Mouse (Mus musculus) common myeloid progenitor, adult 5-6 weeks (primary cell): ENCODE measurements around the gene Srgap2. TPM values are rescaled to one million over a fixed set of nuclear protein-coding genes. Genes with fewer than 3 reads are reported as not detected.
A peak's percentile ranks its signal among the peaks of the same experiment; 100 is the strongest.

Experiments
- ATAC-seq: replicated peaks from 2 replicates; pipeline ENCODE4 v1.8.0; 2016; ENCODE audit warnings: low read depth, mild to moderate bottlenecking, moderate TSS enrichment, inconsistent platforms; ENCODE audit not compliant: poor library complexity, severe bottlenecking
- total RNA-seq: library from RNA; stranded (forward); fragments of 200-1000, 187-1606 nt; gene quantifications from 2 replicates; pipeline ENCODE4 v1.2.3, GENCODE M21; 2017

Srgap2 gene
- total RNA-seq, 1 experiment from 2014 or later: 14.6 TPM

DNA sequence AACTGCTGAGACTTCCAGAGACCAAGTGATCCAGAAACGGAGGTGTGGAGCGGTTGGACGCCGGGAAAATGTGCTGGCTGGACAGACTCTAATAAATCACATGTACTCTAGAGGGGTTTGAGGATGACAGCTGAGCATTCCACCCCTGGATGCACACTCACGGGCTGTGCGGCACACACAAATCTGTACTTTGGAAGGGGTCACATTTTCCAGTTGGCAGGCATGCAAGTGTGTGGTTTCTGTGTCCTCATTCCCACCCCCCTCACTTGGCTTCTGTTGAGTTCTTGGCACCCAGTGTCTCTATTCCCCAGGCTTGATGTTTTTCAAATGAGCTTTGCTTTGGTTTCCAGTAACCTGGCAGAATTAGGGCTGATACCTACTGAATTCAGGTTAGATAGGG lies 227.4 kb downstream of the Srgap2 start:
- no peak for ATAC-seq

DNA sequence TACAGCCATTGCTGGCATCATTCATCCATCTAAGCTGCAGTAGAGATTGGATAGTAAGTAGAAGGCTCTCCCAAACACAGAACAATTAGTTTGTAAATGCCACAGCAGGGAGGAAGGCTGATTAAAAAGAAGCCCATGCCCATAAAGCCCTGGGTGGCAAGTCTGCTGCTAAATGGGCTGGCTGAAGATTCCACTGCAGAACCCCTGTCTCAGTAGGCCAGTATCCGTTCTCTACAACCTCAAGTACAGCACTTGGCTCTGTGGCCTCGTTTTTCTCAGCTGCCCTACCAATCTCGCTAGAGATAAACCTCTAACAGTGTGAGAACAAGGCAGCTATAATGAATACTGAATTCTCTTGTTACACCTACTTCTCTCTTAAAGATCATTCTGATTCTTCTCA lies 227.9 kb downstream of the Srgap2 start:
- ATAC-seq: no peak

DNA sequence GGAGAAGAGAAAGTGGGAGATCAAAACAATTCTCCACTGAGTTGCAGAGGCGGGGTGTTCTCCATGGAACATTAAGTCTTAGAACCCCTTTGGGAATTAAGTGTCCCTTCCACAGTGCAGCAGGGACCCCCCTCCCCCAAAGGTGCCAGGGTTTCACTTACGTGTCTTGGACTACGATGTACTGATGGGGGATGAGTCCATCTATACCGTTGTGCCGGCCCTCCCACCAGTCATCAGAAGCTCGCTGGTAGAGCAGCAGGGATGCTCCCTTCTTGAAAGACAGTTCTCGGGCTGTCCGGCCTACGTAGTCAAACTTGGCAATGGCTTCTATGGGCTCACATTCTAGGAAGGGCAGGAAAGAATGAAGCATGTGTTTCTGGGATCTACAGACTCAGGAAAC lies 229.0 kb downstream of the Srgap2 start:
- ATAC-seq: no peak

DNA sequence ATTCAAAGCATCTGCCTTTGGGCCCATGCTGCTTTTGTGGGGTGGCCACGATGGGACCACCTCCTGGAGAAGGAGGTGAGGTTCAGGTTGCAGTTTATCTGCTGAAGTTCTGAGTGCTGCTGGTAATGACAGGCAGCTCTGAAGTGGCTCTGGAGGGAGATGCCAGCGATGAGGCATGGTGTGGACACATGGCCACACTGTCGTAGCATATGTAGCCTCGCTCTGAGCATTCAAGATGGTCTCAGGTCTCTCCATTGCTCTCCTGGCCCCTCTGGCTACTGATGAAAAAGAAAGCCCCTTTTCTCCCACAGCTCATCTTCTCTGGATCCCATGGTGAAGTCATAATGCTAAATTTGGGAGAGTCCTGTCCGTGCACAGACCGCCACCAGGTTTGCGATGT lies 230.4 kb downstream of the Srgap2 start:
- ATAC-seq: no peak

DNA sequence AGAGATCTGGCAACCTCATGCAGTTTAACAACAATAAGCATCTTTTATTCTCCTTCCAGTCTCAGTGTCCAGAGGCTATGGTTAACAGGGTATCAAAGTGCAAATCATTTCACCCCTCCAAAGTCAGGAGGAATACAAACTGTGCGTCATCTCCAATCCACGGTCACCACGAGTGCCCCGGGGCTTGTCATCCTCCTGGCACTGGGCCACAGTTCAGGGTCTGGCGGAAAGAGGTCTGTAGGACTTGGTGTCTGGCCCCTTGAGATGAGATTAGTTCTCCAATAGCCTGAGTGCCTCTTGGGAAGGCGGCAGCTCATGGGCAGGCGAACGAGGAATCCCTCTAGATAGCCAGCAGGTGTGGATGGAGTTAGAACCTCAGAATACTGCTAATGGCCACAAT lies 232.0 kb downstream of the Srgap2 start:
- ATAC-seq: no peak

DNA sequence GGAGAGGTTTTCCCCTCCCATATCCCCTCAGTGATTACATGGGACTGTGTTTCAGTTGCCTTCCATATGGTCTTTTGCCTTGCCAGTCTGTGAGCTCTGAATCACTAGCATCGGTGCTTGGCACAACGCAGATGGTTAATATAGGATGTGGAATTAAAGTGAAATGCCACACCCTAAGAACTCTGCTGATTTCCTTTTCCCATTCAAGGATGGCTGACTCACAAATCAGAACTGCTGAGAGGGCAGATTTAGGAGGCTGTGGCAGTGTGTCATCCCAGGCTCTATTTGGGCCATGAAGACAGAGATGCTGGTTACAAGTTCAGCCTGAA lies 233.3 kb downstream of the Srgap2 start:
- ATAC-seq: no peak

DNA sequence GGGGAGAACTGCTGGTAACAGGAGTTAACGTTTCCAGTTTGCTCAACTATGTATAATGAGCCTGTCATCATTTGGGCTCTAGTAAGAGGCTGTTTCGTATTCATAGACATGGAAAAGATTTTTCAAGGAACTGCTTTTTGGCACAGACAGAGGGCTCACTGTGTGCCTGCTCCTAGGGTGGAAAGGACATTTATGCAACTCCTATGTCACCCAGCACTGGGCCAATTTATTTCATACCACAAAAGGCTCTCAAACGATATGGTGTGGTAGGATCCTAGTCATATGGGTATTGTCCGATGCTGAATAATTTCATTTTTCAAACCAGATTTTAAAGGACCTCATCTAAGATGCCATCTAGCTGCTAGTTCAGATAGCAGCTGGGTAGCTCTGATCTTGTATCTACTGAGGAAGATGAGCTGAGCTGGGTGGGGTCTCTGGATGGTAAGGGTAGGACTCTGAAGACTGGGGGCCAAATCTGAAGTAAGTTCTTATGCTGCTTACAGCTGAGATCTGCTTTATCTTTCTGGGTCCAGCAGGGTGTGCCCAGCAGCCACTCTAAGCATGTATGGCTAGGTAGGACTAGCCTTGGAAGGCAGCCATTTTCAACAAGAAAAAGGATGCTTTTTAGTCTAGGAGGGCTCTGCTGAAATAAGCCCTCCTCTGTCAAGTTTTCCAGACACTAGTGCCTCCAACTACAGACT lies 233.8 kb downstream of the Srgap2 start:
- ATAC-seq: no peak

DNA sequence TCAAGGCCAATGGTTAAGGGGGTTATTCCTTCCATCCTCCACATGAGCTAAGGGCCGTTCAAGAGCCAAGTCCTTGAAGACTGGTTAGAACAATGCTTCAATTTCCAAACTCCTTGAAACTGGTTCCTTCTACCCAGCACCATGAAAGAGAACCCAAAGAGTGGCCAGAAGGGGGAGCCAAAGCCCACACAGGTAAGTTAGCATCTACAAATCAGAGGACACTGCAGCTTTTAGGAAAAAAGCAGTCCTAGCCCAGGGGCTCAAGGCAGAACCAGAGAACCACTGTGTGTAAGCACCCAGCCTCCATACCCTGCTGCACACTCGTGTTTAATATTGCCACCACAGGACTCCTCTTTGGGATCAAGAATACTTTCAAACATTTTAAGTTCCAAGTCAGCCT lies 236.5 kb downstream of the Srgap2 start:
- ATAC-seq: peak; percentile 70

DNA sequence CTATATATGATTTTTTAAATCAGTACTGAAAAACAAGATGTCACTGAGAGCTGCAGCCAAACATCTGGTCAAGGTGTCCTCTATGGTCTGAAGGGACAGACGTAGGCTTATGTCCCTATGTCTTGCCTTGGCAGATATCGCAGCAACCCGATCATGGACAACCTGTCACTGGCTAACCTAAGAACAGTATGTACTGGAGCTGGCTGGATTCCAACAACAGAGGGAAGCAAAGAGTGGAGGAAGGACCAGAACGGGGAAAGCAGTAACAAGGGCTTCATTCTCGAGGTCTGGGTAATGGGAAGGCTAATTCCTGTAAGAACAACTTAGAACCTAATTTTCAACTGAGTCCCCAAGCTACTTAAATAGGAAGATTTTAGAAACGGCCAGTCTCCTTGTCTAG lies 238.2 kb downstream of the Srgap2 start:
- ATAC-seq: no peak

DNA sequence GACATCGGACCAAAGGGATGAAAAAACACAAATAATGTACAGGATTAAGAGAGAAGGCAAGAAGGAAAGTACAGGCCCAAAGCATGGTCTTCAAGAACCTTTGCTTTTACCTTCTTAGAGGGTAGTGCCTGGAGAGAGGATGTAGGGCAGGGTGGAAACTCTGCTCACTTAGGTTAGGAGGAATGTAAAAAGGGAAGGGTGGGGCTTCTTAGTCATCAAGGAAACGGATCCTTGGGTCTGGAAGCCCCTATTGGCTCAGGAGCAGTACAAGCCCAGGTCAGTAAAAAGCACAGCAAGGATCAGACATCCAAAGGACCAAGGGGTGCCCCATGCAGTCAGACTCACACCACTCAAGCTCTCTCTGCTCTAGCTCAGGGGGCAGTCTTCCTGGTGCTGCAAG lies 239.9 kb downstream of the Srgap2 start:
- no peak for ATAC-seq

DNA sequence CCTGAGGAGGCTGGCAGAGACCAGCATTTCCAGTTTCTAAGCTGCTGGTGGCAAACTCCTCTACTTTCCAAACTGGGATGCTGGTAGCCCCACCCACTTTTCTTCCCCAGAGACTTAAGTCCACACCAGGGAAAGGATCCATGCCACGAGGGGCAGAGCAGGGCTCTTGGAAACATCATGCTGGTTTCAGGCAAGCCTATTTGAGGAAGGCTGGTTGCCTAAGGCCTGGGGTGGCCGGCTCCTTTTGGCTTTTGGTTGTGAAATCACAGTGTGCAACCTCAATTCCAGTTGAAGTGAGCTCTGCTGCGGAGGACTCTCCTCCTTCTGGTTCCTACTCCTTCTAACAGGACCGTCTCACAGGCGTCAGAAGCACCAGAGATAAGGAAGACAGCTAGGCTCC lies 240.3 kb downstream of the Srgap2 start:
- ATAC-seq: peak; percentile 38

DNA sequence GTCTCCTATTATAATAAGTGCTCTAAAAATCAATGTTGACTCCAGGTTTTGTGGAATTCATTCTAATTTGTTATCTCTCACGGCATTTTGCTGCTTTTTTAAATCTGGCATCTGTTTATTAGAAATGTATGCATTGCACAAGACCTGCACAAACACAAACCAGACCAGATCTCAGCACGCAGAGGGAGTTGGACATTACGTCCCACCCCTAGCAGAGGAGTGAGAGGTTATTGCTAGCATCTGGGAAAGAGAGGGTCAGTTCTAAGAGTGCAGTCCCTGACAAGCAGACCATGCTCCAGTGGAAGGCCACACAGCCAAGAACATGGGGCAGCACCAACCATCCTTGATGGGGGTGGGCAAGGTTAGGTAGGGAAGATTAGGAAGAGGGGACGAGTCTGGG lies 242.5 kb downstream of the Srgap2 start:
- no peak for ATAC-seq

DNA sequence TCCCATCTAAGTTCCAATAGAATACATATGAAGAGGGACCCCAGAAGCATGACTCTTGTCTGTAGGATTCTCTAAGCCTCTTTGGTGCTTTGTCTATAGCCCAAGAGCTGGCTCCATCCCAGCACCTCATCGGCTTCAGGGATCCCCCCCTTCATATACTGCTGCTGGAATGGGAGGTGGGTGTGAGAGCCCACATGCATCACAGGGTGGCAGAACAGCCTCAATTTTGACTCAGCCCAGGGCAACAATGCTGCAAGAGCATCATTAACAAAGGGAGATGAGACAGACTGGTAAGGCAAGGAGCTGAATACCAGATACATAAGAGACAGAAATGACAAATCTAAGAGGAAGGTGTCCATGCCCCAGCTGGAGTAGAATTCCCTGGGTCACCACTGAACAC lies 243.0 kb downstream of the Srgap2 start:
- ATAC-seq: no peak

DNA sequence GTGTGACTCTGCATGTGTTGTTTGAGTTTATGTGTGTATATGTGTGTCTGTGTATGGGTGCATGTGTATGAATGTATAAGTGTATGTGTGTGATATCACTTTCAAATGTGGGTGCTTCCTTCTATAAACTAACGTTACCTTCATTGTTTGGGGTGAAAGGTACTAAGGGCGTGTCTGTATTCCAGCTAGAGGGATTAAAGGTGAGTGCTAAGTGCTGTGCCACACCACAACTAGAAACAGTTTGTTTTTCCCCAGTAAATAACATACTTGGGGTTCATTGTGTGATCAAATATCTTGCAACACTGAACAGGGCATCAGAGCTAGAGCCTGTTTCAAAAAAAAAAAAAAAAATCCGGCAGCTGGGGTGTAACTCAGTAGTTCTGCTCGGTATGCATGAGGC lies 245.4 kb downstream of the Srgap2 start:
- no peak for ATAC-seq

DNA sequence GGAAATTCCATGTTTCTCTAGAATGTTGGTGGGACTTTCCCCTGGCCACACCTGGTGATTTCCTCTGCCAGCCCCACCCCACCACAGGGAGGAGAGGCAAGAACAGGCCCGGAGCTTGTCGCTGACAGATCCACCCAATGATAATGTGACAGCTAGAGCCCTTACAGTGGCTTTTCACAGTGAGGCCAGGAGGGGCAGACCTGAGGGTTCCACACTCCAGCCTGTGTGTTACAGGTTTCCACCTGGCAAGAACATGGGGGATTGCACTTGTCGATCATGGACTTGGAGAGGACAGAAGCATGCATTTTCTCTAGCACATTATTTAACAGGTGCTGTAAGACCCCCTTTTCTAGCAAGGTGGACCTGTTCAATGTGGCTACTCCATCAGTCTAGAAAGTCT lies 246.9 kb downstream of the Srgap2 start:
- ATAC-seq: no peak

DNA sequence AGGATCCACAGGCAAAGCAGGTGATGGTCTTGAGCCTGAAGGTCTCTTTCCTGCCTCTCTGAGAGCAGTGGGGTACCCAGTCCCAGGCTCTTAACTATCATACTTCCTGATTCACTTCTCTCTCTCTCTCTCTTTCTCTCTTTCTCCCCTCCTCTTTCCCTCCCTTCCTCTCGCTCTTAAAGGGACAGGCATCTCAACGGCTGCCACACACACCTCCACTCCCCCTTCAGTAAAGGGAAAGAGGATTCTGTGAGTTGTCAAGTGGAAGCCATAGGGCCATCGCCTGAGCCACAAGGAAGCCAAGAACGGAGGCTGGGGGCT lies 247.7 kb downstream of the Srgap2 start, which contains the start of gene Ikbke:
Gene Ikbke (minus strand): TSS at position 151 of the 321 bp plus-strand sequence.
- ATAC-seq: peak; percentile 23; the same call in 1 of the 2 replicates

DNA sequence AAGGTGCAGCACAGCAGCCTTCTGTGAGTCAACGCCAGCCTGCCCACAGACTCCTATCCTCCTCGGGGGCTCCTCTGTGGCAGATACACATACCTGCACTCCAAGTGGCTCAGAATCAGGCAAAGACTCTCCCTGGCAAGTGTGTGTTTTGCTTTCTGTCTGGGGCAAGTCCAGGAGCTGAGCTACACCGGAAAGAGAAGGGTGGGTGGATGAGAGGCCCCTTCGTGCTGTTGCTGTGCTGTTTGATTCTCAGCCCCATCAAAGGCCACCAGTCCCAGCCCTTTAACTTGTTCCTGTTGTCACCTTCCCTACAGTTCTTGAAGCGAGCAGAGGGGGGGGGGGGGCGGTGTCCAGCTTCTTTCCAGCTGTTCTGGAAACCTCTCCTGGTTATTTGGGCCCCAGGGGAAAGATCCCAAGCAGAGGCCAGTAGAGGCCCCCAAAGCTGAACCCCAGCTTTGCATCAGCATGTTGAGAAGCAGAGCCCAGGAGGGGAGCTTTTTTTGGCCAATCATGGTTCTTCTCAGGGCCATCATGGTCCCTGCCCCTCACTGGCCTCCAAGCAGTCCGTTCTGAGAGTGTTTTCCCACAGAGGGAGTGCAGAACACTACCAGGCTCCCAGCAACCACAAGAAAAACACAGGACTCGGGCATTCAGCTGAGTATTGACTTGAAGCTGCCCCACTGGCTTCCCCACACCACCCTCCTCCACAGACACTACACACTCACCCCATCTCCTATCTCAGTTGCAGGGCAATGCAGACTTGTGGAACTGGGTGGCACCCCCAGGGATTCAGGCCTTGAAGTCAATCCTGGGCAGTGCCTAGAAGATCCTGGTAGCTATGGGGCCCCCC lies 248.3 kb downstream of the Srgap2 start:
- ATAC-seq: peak; percentile 17; the same call in 1 of the 2 replicates

DNA sequence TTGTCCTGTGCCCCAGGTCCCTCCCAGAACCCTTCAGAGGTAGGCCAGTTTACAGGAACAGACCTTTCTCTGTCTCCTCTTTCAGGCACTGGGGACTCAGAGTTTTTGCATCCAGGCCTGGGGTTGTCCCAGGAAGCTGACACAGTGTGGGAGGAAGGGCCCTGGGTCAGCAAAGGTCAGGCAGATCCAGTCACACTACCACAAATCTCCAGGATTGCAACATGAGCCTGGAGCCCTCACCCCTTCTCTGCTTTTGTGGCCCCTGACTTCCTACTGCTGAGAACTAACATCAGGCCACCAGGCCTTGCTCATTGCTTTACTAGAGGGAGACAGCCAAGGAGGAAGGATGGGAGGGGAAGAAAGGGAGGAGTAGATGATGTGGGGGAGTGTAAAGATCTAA lies 250.3 kb downstream of the Srgap2 start:
- ATAC-seq: peak; percentile 52

DNA sequence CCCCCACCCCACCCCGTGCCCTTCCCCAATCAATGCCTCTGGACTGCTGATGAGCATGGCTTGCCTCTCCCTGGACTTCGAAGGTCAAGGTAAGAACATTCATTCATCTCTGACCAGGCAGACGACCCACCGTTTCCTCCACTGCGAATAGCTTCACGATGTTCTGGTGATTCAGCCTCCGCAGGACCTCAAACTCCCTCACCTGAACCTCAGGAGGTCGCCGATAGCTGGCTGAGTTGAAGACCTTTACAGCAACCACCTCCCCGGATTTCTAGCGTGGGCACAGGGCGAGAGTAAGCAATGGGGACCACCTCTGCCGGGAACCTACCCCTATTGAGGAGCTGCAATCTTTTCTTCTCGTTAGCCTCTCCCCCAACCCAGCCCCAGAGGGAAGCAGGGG lies 251.6 kb downstream of the Srgap2 start:
- ATAC-seq: no peak

DNA sequence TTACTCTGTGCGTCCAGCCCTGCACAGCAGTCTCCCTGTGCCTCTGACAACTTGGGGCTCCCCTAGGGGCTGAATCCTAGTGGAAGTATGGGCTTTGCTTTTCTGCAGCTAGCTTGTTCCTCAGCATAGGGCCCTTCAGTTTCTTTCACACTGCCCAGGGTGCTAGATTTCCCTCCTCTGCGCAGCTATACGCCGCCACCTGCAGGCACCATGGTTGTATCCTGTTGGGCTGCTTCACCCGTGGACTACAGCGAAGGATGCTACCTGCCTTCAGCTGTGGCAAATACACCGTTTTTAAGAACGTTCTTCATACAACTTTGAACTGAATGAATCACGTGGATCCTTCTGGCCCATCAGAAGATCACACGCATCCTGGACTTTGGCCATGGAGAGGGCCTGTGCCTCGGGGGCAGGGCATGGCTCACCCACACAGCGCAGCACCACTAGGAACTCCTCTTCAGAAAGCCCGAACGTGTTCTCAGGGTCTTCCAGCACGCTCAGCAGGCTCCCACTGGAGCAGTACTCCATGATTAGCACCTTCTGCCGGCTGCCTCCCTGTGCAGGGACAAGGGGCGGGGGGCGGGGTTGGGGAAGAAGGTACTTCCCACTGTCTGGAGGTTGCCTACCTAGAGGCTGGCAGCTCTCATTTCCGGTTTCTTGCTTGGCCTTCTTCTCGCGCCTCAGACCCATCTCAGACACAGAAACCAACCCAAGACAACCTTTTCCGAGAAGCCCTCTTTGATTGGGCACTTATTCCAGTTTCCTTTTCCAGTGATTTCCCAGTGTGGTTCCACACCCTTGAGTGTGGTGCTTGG lies 252.2 kb downstream of the Srgap2 start:
- ATAC-seq: no peak
